Mouse (Mus musculus) right cerebral cortex, postnatal 36 days (tissue): ENCODE measurements at regions not wholly inside any gene's neighbourhood (a gene's known extent, or its start where the extent isn't known, plus 50 kb on each side); places are given as distances from the start of the nearest gene placed in this dataset.
A peak's percentile ranks its signal among the peaks of the same experiment; 100 is the strongest.
"Not testable (repeated sequence)": the region's sequence is repeated elsewhere in the genome, so short reads cannot be mapped to it uniquely, and the experiment has no call there.

Experiments used
- DNase-seq, 2 experiments: peaks; one replicate each; pipeline ENCODE4 v3.0.0; 2022; ENCODE audit warnings: low spot score in 2 of 2, mixed read lengths in 1 of 2

DNA sequence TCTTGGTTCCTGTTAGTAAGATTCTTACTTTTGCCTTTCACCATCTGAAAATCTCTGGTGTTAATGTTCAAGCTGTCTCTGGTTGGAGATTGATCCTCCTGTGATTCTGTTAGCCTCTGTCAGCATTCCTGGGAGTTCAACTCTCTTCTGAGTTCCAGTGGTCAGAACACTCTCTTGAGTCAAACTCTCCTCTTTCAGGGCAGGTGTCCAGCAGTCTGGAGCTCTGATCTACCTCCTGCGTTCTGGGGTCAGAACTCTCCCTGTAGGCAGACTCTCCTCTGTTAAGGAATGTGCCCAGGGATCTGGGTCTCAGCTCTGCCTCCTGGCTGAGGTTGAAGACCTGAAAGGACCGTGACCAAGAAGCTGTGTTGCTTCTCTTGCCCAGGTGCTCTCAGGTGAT is 581.3 kb downstream of the H2al1n start:
- not testable (repeated sequence) for DNase-seq

DNA sequence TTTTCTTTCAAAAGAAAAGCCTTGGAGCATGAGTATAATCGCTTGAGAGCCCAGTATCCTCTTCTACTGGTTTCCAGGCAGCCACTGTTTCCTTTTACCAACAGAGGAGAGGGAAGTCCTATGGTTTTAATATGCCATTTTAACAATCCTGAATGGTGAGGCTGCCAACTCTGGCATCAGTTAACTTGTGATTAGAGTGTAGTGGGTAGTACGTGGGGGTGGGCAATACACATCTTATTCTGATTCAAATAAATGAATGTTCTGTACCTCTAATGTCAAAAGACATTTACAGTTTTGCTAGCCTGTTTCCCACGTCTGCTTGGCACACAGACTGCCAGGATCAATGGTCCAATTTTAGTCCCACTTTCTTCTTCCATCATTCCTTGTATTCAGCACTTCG is 624.9 kb downstream of the H2al1n start:
- DNase-seq = peak in 1 of 2 experiments; percentile 1

DNA sequence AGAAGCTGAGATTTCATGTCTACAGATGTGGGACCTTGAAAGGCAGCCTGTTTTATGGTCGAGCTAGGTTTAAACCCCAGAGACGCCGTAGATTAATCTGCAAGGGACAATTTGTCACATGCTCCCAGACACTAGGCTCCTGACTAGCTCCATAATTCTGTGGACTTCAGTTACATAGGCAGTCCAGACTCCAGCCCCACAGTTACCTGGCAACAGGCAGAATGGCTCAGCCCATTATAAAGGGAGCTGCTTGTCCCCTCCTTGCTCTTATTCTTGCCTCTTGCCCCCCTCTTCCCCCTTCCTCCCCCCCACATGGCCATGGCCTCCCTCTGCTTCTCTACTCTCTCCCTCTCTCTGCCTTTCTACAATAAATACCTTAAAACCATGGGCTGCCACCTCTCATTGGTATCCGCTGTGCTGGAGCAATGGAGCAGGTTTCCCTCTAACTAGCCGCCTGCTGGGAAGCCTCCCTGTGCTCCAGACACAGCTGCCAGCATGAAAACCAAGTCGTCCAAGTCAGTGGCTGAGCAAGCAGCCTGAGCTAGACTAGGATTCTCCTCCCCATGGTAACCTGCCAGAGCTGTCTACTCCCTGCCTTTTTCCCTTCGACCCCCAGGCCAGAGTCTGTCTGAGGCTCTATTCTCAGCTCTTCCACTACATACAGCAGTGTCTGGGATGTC is 628.9 kb downstream of the H2al1n start:
- DNase-seq = no peak

DNA sequence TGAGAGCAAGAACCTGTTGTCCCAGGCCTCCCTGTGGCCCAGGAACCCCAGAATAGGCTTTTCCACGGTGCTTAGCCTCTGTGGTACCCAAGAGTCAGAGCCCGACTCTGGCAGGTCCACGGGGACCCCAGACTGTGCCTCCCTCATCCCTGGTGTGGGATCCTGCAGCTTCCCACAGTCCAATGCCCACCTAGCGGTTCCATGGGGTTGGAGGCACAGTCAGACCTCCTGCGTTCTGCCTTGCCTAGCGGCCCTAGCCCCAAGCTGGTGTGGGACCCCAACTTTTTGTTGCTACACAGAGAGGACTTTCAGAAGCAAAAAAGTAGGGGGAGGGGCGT is 629.4 kb downstream of the H2al1n start:
- DNase-seq = no peak

DNA sequence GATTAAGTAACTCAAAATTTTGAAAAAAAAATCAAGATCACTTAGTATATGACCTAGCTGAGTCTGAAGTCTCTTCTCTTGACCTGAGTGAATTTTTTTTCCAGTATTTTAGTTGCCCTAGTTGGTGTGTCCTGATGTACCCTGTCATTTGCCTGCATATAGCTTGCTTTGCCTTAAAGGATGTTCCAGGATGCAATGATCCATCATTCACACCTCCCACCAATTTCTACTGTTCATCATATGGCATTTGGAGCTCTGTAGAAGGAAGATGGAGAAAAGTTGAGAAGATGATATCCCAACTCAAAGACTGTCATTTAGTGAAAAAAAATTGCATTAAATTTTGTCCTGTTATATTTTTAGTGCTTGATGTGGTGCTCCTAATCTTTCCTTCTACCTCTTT is 634.4 kb downstream of the H2al1n start:
- peak in 1 of 2 experiments; percentile 1 for DNase-seq

DNA sequence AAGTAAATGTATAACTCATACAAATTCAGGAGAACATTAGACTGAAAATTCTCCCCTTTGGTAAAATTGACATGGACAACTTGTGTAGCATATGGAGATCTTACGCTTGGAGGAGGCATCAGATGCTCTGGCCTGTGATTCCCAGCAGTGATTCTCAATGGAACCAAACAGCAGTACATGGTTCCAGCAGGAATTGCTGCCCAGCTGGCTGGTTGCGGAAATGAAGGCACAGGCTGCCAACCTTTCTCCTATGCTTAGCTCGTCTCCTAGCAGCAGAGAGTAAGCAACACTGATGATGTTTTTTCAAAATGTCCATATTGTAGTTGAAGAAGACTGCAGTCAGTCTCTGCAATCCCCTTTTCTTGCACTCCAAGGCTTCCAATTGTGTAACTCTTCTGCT is 673.7 kb downstream of the H2al1n start:
- DNase-seq = peak; percentile 0 to 12
